In the genomic region with DNA sequence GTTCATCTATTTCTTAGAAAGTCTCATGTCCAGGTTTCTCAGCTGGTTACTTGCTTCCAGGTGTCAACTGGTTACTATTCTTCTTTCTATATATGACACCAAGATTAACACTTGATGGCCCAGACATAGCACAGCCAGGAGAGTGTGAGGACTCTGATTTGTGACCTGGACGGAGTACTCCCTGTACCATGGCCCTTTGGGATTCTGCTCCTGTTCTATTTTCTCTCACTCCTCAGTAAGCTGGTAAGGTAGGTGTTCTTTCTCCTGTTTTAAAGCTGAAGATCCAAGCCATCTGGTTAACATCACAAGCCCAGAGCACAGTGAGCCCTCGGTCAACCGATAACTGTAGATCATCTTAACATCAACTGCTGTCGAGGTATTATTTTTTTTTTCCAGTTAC, we compare ENCODE assay signal across 32 mouse cellular contexts. TPM values are rescaled to one million over a fixed set of nuclear protein-coding genes. Genes with fewer than 3 reads are reported as not detected.
DNase-seq lines count a peak whose midpoint lies in the region; ATAC-seq and TF ChIP-seq lines count a peak whose summit lies in the region.
"Had no signal": no experiment of that assay in that cellular context is flagged by ENCODE, and none has a peak within 500 bp of the region (broad histone marks: within the 10 kb centered on the region; RNA-seq: fewer than 3 reads in every experiment).

No protein-coding gene starts in this region.

- H3K9me3 ChIP-seq in heart, embryonic 13.5 days = no peaks in the 10 kb centered on the region
- H3K9me3 ChIP-seq in intestine, embryonic 14.5 days (ENCODE audit: control insufficient read depth, low read length) = no peaks in the 10 kb centered on the region
- no peaks in the 10 kb centered on the region for H3K9me3 ChIP-seq in intestine, postnatal 0 days (ENCODE audit: control insufficient read depth)
- no peaks in the 10 kb centered on the region for H3K9me3 ChIP-seq in lung, embryonic 15.5 days
- H3K9me3 ChIP-seq: hindbrain, embryonic 10.5 days; hindbrain, embryonic 15.5 days; stomach, embryonic 15.5 days had no signal

- H3K9ac ChIP-seq in heart, embryonic 13.5 days = peak overlapping the region; percentile 58
- H3K9ac ChIP-seq in intestine, embryonic 14.5 days (ENCODE audit: low read length) = no peak overlapping the region
- H3K9ac ChIP-seq in intestine, postnatal 0 days (ENCODE audit: low read depth, low read length) = no peak overlapping the region
- H3K9ac ChIP-seq in lung, embryonic 15.5 days = no peak overlapping the region
- H3K9ac ChIP-seq: hindbrain, embryonic 15.5 days; liver, embryonic 14.5 days; stomach, embryonic 15.5 days had no signal

- WGBS in heart, embryonic 13.5 days = 23% methylated on average over 4 of the region's 4 CpGs
- 32% methylated on average over 4 of the region's 4 CpGs for WGBS in intestine, embryonic 14.5 days
- WGBS in intestine, postnatal 0 days = 61% methylated on average over 4 of the region's 4 CpGs
- WGBS in lung, embryonic 15.5 days = 60% methylated on average over 4 of the region's 4 CpGs

- TF ChIP-seq CTCF in intestine, postnatal 0 days (IDR thresholded peaks at IDR 0.05; ENCODE audit: low read depth) = no peak

- peak overlapping the region; percentile 51 for H3K4me2 ChIP-seq in heart, embryonic 13.5 days
- H3K4me2 ChIP-seq in intestine, embryonic 14.5 days (ENCODE audit: low read length) = no peak overlapping the region
- H3K4me2 ChIP-seq in intestine, postnatal 0 days (replicated peaks; ENCODE audit: low read depth) = no peak overlapping the region
- no peak overlapping the region for H3K4me2 ChIP-seq in lung, embryonic 15.5 days
- H3K4me2 ChIP-seq: hindbrain, embryonic 15.5 days; midbrain, embryonic 11.5 days; stomach, embryonic 15.5 days had no signal

- no peaks in the 10 kb centered on the region for H3K27me3 ChIP-seq in heart, embryonic 13.5 days (replicated peaks)
- no peaks in the 10 kb centered on the region for H3K27me3 ChIP-seq in intestine, embryonic 14.5 days (replicated peaks; ENCODE audit: control insufficient read depth, insufficient read depth, low read length)
- H3K27me3 ChIP-seq in intestine, postnatal 0 days (replicated peaks; ENCODE audit: control insufficient read depth, insufficient read depth, low read length) = no peaks in the 10 kb centered on the region
- no peaks in the 10 kb centered on the region for H3K27me3 ChIP-seq in lung, embryonic 15.5 days
- H3K27me3 ChIP-seq: hindbrain, embryonic 15.5 days; stomach, embryonic 15.5 days had no signal

- peaks cover 74% of the 10 kb centered on the region for H3K4me1 ChIP-seq in heart, embryonic 13.5 days
- H3K4me1 ChIP-seq in intestine, embryonic 14.5 days (replicated peaks; ENCODE audit: control insufficient read depth, insufficient read depth, low read length) = 0 out of 2 replicates have a peak, but pooled peaks cover 6% of the 10 kb centered on the region
- H3K4me1 ChIP-seq in intestine, postnatal 0 days (replicated peaks; ENCODE audit: control insufficient read depth, insufficient read depth, low read length) = no peaks in the 10 kb centered on the region
- peaks cover 10% of the 10 kb centered on the region for H3K4me1 ChIP-seq in lung, embryonic 15.5 days
- H3K4me1 ChIP-seq: hindbrain, embryonic 15.5 days; stomach, embryonic 15.5 days had no signal

- no peak for ATAC-seq in heart, embryonic 13.5 days (ENCODE audit: extremely low read depth, insufficient number of reproducible peaks, low FRiP score, low TSS enrichment)
- 0 out of 2 replicates have a peak, but pooled peaks have one; percentile 32 for ATAC-seq in intestine, embryonic 14.5 days (replicated peaks; ENCODE audit: low FRiP score, low TSS enrichment, low read depth)
- ATAC-seq in intestine, postnatal 0 days = no peak
- ATAC-seq in lung, embryonic 15.5 days (ENCODE audit: borderline replicate concordance, extremely low read depth, low FRiP score, low TSS enrichment) = no peak
- ATAC-seq: activated CD4-positive, CD25-positive, alpha-beta regulatory T cell, adult 4 months; forebrain, embryonic 16.5 days; inflammation-experienced regulatory T-cells, adult 6 months; midbrain, embryonic 16.5 days had no signal

- H3K36me3 ChIP-seq in heart, embryonic 13.5 days = no peaks in the 10 kb centered on the region
- no peaks in the 10 kb centered on the region for H3K36me3 ChIP-seq in intestine, embryonic 14.5 days (ENCODE audit: control insufficient read depth, insufficient read depth, low read length)
- no peaks in the 10 kb centered on the region for H3K36me3 ChIP-seq in intestine, postnatal 0 days (ENCODE audit: control insufficient read depth, insufficient read depth)
- no peaks in the 10 kb centered on the region for H3K36me3 ChIP-seq in lung, embryonic 15.5 days
- H3K36me3 ChIP-seq: hindbrain, embryonic 10.5 days; hindbrain, embryonic 15.5 days; stomach, embryonic 15.5 days had no signal

- H3K4me3 ChIP-seq in heart, embryonic 13.5 days = no peak overlapping the region
- no peak overlapping the region for H3K4me3 ChIP-seq in intestine, embryonic 14.5 days (ENCODE audit: low read depth, low read length)
- no peak overlapping the region for H3K4me3 ChIP-seq in intestine, postnatal 0 days (ENCODE audit: low read depth, low read length)
- no peak overlapping the region for H3K4me3 ChIP-seq in lung, embryonic 15.5 days
- H3K4me3 ChIP-seq: erythroblast, embryonic 14.5 days; gastrocnemius, adult 2 months; hindbrain, embryonic 10.5 days; hindbrain, embryonic 15.5 days; stomach, embryonic 15.5 days had no signal

- H3K27ac ChIP-seq in heart, embryonic 13.5 days (replicated peaks) = peak overlapping the region; percentile 97
- H3K27ac ChIP-seq in intestine, embryonic 14.5 days (ENCODE audit: low read depth) = no peak overlapping the region
- H3K27ac ChIP-seq in intestine, postnatal 0 days (ENCODE audit: low read depth, low read length) = no peak overlapping the region
- H3K27ac ChIP-seq in lung, embryonic 15.5 days = peak overlapping the region; percentile 38; the same call in 1 of the 2 replicates
- H3K27ac ChIP-seq: gastrocnemius, adult 2 months; hindbrain, embryonic 10.5 days; hindbrain, embryonic 15.5 days; liver, embryonic 14.5 days; stomach, embryonic 15.5 days had no signal

- DNase-seq in heart, postnatal 4 days = no peak
- DNase-seq in intestine, embryonic 14.5 days (ENCODE audit: low spot score) = peak; percentile 51
- no peak for DNase-seq in lung, postnatal 25 days (ENCODE audit: low spot score)
- no peak for DNase-seq in cerebellum, adult 18-20 months
- DNase-seq: adrenal gland, adult 2 months; adrenal gland, postnatal 36 days; B cell, adult 2 months; cerebellum, adult 2 months; cerebellum, postnatal 14 days; gastrocnemius, adult 2 months; gastrocnemius, postnatal 36 days; kidney, adult 9 months; kidney, postnatal 10 days; layer of hippocampus, postnatal 36 days; lung, adult 2 months; lung, postnatal 14 days; right cerebral cortex, postnatal 25 days; thymus, adult 18-20 months; thymus, postnatal 25 days had no signal

RNA-seq across cellular contexts. Expression of gene Scmh1, which starts 12.7 kb away (rescaled TPM):
- polyA plus RNA-seq in heart, embryonic 13.5 days (2015; fragmentation: Nextera tagmentation; extraction: Ambion mirVana) = 67.8 and 70.0 TPM in 2 replicates
- 100 to 1,000 TPM; 104 to 106 TPM for total RNA-seq in heart, postnatal 4 days (2021)
- 36.6 and 43.3 TPM in 2 replicates for polyA plus RNA-seq in intestine, embryonic 14.5 days (2014; fragmentation: Nextera tagmentation; extraction: Ambion mirVana)
- polyA plus RNA-seq in intestine, postnatal 0 days (2015; fragmentation: Nextera tagmentation; extraction: Ambion mirVana) = 19.8 and 21.8 TPM in 2 replicates
- 34.8 and 43.2 TPM in 2 replicates for polyA plus RNA-seq in lung, embryonic 15.5 days (2015; fragmentation: Nextera tagmentation; extraction: Ambion mirVana)

Comparison
In these comparisons a context has a peak if more than half of its experiments do, and no peak if none do; other contexts are left out.
1. H3K27ac ChIP-seq: peak in heart, embryonic 13.5 days (single experiment) and lung, embryonic 15.5 days (single experiment); none in intestine, embryonic 14.5 days (single experiment) and intestine, postnatal 0 days (single experiment).